Mouse (Mus musculus) heart, postnatal 10 days (tissue): ENCODE data around the gene Rpap3. TPM values are rescaled to one million over a fixed set of nuclear protein-coding genes. Genes with fewer than 3 reads are reported as not detected.

Experiments used
- DNase-seq, 2 experiments: peaks; one replicate each; pipeline ENCODE4 v3.0.0; 2021
- intact Hi-C: fragments of 180-260 bp; cut with DNase I; formaldehyde crosslinking; loops from one replicate; pipeline ENCODE4 v1.15.1; 2025
- total RNA-seq, 2 experiments: library from RNA; stranded (reverse); gene quantifications; 2 replicates each; pipeline ENCODE4 v1.2.3; 2021

Rpap3 gene
- total RNA-seq, 2 experiments from 2014 or later: 14.1 to 15.2 TPM

GRCm38 (mm10) chr15:97664981-97665668 is 40.5 kb downstream of the Rpap3 start:
- no peak for DNase-seq
- intact Hi-C loops: loop anchor here (1.0 to 5.0 kb wide), 3 partner anchors 83 to 470 kb away; no protein-coding TSS in a partner anchor

DNA sequence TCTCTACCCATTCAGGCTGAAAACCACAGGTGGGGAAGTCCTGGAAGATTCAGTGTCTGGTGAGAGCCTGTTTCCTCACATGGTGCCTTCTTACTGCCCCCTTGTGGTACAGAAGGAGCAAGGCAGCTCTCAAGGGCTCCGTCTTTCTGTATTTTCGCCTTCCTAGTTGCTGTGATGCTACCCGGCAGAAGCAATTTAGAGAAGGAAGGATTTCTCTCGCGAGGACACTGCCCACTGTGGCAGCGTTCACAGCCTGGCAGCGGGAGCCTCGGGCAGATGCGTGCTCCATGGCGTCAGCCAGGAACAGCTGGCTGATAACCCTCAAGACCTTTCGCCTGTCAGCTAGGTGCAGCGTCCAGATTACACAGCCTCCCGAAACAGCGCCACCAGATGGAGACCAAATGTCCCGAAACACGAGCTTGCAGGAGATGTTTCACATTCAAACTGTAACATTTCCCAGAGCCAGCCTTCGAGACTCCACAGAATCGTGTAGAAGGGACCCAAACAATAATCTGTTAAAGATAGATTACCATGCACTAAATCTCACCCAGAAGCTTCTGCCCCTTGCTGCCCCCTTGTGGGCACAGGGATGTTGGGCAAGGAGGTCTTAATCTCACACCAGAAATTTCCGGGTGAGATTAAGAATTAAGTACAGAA is 41.7 kb downstream of the Rpap3 start:
- intact Hi-C loops: loop anchor here (1.0 to 5.0 kb wide), 3 partner anchors 82 to 469 kb away; no protein-coding TSS in a partner anchor
- DNase-seq: peak; percentile 74 to 78

- DNase-seq: no peak
- intact Hi-C loops: no loop called here
Observed at GRCm38 (mm10) chr15:97658755-97659116, 46.9 kb downstream of the Rpap3 start.

- DNase-seq: no peak
- intact Hi-C loops: no loop called here
Observed at GRCm38 (mm10) chr15:97657856-97658754, 47.5 kb downstream of the Rpap3 start.

DNA sequence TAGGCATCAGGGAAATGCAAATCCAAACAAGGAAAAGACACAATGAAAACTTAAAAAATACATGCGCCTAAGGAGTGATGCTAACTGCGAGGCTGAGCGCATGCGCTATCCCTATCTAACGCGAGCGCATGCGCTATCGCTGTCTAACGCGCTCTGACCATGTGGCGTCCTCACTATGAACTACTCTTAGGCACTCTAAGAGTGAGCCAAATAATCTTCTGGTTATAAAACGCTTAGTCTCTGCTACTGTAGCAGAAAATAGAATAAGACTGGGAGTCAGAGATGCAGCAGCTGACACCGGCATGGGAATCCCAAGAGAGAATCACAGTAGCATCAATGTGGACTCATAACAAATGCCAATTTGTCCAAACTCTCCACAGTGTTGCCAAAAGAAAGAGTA is 48.2 kb downstream of the Rpap3 start:
- DNase-seq: no peak
- intact Hi-C loops: no loop called here

DNA sequence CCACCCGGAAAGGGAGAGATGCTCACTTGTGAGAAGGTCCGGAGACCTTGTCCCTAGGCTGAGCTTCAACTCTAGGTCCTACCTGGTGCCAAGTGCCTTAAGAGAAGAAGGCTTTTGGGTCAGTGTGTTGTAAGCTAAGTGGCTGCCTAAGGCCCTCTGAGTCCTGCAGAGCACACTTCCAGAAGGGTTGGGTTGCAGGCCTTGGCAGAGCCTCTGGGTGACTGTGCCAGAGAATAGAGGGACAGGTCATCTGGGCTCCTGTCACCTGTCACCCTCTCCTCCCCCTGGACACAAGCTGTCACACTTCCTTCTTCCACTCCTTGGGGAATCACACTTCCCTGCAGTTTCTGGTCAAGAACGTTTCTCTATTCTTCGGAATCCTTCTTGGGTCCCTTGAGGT is 55.9 kb downstream of the Rpap3 start:
- DNase-seq: no peak
- intact Hi-C loops: no loop called here

GRCm38 (mm10) chr15:97648176-97648575 is 57.4 kb downstream of the Rpap3 start:
- DNase-seq: no peak
- intact Hi-C loops: no loop called here

DNA sequence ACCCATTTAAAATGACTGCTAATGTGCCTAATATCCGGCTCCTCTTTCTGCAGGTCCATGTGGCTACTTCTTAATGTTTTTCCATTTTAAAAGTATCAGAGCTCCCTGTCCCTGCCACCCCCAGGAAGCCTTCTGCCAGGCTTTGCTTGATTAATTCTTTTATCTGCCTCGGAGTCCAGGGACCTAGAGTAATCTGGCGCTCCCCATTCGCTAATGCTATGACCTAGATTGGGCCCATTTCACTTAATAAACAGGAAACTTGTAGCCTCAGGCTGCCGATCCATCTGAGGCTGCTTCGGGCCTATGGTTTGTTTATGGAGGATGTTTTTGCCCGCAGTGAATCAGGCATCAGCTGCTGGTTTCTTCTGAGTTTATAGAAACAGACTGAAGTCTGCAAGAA is 59.2 kb downstream of the Rpap3 start:
- DNase-seq: no peak
- intact Hi-C loops: no loop called here

DNA sequence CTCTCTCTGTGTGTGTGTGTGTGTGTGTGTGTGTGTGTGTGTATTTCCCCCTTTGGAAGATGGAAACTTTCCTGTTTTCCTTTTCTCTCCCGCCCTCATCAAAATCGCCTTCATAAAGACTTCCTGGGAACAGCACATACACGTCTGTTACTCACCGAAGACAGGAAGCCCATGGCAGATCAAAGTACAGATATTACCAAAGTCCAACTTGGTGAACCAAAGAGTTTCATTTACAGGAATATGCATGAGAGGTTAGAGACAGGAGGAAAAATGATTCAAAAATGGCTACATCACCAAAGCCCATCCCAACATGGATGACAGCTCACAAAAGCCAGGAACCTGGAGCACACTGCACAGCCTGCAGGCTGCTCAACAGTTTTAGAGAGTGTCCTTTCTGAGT is 61.6 kb downstream of the Rpap3 start:
- DNase-seq: no peak
- intact Hi-C loops: no loop called here

Other genes with a start within 250 kb of the Rpap3 start
- 1 to 10 TPM; 3.8 to 4.0 TPM for gene Endou, start 25.5 kb upstream of the Rpap3 start, total RNA-seq
- gene Rapgef3, start 62.1 kb upstream of the Rpap3 start, total RNA-seq: 10 to 100 TPM; 29.2 to 30.7 TPM
- 10 to 100 TPM; 62.0 to 71.0 TPM for gene Slc48a1, start 72.7 kb upstream of the Rpap3 start, total RNA-seq
- gene Hdac7, start 138.7 kb upstream of the Rpap3 start, total RNA-seq: 10 to 100 TPM; 57.9 to 59.4 TPM
- 1 to 10 TPM; 1.6 to 2.3 TPM for gene Vdr, start 204.8 kb upstream of the Rpap3 start, total RNA-seq